Mouse (Mus musculus) T-helper 2 cell (primary cell): ENCODE data around the gene Pnkp.

Experiments
- in situ Hi-C: fragments of 300-600 bp; cut with MboI, MseI; formaldehyde crosslinking; loops from one replicate; pipeline ENCODE4 v1.15.1; 2025; ENCODE audit warnings: high pct_unique_total_duplicates

The Pnkp gene

DNA sequence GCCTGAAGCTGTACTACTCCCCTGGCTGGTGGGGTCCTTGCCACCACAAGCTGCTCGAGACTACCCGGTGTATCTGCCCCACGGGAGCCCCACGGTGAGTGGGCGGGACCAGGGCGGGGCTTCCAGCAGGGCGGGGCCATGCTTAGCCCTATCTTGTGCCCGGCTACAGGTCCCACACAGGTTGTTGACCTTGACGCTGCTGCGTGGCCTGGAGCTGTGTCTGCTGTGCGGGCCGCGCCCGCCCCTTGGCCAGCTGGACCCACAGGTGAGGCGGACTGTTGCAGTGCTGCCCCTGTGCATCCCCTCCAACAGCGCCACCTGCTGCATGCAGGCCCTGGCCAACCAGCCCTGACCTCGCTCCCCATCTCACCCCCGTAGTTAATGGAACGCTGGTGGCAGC is 41.7 kb downstream of the Pnkp start:
- in situ Hi-C loops: loop anchor here (10.0 kb wide), 1 partner anchor 344 kb away; the partner anchor contains the start of gene Nr1h2

DNA sequence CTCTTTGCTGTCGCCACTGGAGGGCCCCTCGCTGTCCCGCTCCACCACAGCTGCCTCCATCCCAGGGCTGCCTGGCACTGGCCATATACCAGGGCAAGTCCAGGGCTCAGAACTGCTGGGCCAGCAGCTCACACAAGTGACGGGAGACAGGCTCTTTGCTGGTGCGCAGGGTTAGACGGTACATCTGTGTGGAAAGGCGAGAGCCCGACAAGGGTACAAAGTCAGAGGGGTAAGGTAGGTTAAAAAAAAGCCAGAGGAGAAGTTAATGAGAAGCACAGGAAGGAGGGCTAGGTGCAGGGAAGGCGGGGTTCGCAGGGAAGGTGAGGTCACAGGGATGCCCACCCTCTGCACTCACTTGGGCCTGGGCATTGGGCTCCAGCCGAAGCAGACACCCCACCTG is 43.7 kb downstream of the Pnkp start:
- in situ Hi-C loops: no loop called here

DNA sequence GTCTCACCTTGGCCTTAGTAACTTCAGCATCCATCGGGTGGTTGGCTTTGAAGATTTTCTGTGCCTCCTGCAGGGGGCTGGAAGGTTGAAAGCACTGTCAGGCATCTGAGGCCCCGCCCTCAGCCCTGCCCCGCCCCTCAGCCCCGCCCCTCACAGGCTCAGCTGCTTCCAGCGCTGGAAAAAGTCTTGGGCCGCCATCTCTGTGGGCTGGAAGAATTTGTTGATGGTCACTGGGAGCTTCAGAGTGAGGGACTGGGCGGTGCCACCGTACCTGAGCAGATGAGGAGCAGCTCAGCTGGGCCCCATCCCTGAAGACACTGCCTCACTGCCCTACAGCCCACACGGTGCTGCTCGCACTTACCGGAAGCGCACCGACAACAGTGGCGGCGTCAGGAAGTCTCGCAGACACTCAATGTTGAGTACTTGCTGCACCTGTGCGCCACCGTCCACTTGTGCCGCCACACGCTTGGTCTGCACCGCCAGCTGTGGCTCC is 44.3 kb downstream of the Pnkp start:
- in situ Hi-C loops: no loop called here

DNA sequence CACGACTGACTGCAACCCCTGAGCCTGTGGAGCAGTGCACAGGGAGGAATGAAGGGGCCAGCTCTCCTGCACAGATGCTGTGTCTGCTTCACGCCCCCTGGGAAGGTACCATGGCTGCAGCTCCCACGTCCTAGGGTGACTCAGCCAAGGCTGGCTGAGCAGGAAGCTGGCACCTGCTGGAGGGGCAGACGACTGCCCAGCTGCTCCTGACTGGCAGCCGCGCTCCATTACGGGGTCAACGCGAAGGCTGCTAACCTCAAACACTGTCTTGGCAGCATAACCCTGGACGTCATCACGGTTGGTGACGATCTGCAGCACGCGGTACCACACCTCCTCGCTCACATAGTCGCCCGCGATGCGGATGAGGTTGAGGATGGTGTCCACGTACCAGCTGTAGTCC is 48.5 kb downstream of the Pnkp start:
- in situ Hi-C loops: no loop called here

DNA sequence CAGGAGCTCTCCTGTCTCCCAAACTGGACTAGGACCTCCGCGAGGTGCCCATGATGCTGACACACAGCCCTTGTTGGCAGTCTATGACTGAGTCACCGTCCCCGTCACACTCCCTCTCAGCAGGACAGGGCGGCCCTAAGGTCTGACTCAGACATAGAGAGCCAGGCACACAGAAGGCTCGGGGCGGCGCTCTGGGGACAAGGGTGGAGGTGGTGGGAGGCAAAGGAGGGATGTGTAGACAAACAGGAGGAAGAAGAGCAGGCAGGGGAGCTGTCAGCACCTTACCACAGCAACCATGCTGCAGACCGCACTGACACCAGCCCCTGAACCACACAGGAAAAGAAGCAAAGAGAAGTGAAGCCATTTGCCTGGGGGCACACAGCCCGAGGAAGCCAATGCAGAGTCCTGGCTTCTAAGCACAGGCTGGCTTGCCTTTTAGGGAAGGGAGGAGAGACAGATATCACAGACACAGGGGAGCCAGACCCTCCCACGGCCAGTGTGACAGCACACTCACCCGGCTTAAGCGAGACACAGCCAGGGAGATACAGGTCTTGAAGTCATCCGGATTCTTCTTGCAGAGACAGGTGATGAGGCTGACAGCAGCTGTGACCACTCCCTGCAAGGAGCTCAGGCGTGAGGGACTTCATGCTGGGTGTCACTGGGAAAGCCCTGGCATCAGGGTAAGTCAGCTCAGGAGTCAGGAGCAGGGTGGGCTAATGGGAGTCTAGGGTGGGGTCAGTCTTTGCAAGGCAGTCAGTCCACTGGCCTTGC is 52.0 kb downstream of the Pnkp start:
- in situ Hi-C loops: no loop called here
